Mouse (Mus musculus): ENCODE results near the gene Lrrc42.

The Lrrc42 gene

GRCm38 (mm10) chr4:107253125-107254091 lies at the start of gene Lrrc42, which contains the start of gene Hspb11:
Gene Lrrc42 (minus strand): TSS chr4:107253532.
Gene Hspb11 (plus strand): TSS chr4:107253593.
- DNase-seq (ENCODE audit: low spot score in 2 of 2): peak; percentile 88 to 90

GRCm38 (mm10) chr4:107302832-107303231 lies 49.5 kb upstream of the Lrrc42 start:
- no peak for DNase-seq (ENCODE audit: low spot score in 2 of 2)

DNA sequence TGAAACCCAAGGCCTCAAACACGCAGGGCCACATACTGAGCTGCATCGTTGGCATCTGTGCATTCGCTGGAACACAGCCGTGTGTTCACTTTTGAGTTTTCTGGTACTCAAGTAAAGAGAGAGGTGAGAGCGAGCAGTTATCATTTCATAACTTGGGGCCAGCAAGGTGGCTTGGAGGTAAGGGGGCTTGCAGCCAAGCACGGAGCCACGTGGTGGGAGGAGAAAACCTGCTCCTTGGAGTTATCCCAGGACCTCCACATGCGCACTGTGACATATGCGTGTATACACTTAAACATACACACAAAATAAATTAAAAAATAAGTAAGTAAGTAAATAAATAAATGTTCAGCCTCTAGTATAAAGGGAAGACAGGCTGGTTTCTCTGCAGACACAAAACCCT lies 48.9 kb upstream of the Lrrc42 start:
- no peak for DNase-seq (ENCODE audit: low spot score in 2 of 2)

DNA sequence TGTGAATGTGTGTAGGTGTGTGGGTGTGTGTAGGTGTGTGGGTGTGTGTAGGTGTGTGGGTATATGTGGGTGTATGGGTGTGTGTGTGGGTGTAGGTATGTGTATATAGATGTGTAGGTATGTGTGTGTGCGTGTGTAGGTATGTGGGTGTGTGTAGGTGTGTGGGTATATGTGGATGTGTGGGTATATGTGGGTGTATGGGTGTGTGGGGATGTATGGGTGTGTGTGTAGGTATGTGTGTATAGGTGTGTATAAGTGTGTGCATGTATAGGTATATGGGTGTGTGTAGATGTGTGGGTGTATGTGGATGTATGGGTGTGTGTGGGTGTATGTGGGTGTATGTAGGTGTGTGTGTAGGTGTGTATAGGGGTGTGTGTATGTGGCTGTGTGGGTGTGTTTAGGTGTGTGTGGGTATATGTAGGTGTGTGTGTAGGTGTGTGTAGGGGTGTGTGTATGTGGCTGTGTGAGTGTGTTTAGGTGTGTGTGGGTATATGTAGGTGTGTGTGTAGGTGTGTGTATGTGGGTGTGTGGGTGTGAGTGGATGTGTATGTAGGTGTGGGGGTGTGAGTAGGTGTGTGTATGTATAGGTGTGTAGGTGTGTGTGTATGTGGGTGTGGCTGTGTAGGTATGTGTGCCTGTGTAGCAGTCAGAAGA lies 47.7 kb upstream of the Lrrc42 start:
- DNase-seq (ENCODE audit: low spot score in 2 of 2): no peak

DNA sequence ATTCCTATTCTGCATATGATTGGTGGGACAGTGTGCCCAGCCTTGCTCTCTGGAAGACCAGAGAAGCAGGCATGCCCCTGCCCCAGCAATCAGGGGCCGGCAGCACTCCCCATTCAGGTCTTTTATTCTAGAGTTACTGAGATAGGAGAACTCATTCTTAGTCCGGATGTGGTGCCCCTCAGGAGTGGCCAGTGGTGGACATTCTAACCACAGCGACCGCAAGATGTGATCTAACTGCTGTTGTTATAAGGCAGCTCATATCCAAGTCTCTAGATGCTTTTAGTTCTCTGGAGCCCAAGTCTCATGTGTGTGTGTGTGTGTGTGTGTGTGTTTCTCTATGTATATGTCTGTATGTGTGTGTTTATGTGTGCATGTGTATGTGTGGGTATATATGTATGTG lies 47.0 kb upstream of the Lrrc42 start:
- no peak for DNase-seq (ENCODE audit: low spot score in 2 of 2)

- no peak for DNase-seq (ENCODE audit: low spot score in 2 of 2)
These were observed 46.5 kb upstream of the Lrrc42 start for GRCm38 (mm10) chr4:107299779-107300340.

DNA sequence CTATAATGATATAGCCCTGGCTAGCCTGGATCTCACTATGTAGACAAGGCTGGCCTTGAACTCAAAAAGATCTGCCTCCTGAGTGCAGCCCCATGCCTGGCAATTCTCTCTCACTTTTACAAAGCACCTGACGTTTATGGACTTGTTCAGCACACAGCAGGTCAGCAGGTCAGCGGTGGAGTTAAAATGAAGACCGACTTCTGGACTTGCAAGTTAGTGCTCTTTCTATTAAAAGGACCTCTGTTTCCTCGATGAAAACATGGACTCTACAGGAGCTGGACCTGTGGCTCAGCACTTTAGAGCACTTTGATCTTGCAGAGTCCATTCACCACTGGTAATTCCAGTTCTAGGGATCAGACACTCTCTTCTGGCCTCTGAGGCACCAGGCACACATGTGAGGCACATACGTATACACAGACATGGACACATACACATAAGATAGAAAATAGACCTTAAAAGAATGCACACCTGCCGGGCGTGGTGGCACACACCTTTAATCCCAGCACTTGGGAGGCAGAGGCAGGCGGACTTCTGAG lies 44.8 kb upstream of the Lrrc42 start:
- no peak for DNase-seq (ENCODE audit: low spot score in 2 of 2)

DNA sequence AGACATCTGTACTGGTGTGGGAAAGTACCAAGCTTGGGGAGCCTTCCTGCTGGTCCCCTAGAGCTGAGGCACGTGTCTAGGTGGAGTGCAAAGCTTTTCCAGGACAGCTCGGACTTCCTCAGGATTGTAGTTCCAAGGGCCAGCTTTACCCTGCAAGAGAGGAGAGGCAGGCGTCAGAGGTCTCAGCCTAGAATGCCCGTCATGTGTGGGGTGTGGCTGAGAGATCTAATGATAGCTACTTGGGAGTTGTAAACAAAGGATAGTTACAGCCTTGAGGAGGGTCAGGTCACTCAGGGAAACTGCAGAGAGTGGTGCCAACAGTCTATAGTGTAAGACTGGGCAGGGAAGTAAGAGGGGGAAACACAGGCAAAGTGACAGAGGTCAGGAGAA lies 38.9 kb upstream of the Lrrc42 start:
- DNase-seq (ENCODE audit: low spot score in 2 of 2): no peak

- DNase-seq (ENCODE audit: low spot score in 2 of 2): peak in 1 of 2 experiments; percentile 16
These were observed 38.4 kb upstream of the Lrrc42 start for GRCm38 (mm10) chr4:107291611-107292272.

GRCm38 (mm10) chr4:107287517-107287916 lies 34.2 kb upstream of the Lrrc42 start:
- no peak for DNase-seq (ENCODE audit: low spot score in 2 of 2)

GRCm38 (mm10) chr4:107286386-107286785 lies 33.1 kb upstream of the Lrrc42 start:
- no peak for DNase-seq (ENCODE audit: low spot score in 2 of 2)

GRCm38 (mm10) chr4:107285446-107286200 lies 32.3 kb upstream of the Lrrc42 start:
- no peak for DNase-seq (ENCODE audit: low spot score in 2 of 2)

- no peak for DNase-seq (ENCODE audit: low spot score in 2 of 2)
These were observed 27.6 kb upstream of the Lrrc42 start for GRCm38 (mm10) chr4:107280843-107281475.

- DNase-seq (ENCODE audit: low spot score in 2 of 2): no peak
These were observed 24.9 kb upstream of the Lrrc42 start for GRCm38 (mm10) chr4:107278188-107278707.

DNA sequence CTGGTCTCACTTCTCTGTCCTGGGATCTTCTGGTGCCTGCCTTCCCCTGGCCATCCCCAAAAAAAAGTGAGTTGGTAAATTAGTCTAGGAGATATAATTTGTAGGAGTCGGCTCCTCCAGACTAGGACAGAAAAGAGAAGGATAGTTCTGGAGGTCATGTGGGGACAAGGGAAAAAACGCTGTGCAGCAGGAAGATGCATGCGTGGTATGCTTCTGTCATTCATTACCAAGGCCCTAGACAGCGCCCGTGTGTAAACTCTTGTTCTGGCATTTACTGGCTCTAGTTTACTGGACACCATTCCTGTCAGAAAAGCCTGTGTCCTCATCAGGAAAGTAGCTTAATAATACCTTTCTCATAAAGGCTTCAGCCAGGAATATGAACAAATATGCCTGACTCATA lies 21.2 kb upstream of the Lrrc42 start:
- no peak for DNase-seq (ENCODE audit: low spot score in 2 of 2)

DNA sequence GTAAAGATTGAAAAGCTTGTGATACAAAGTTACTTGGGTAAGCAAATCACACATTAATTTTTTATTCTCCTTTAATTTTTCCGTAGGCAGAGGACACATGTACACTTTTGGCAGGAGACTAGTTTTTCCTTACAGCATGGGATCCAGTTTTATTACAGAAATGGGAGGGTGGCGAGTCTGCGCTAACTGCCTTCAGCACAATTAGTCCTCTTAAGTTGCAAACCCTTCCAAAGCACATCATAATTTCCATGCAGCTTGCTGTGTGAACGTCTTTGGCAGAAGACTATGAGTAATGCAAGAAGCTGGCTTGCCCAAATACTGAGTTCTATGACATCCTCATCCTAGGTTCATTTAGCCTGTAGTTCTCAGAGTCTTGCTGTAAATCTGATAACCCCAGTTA lies 20.4 kb upstream of the Lrrc42 start:
- no peak for DNase-seq (ENCODE audit: low spot score in 2 of 2)

DNA sequence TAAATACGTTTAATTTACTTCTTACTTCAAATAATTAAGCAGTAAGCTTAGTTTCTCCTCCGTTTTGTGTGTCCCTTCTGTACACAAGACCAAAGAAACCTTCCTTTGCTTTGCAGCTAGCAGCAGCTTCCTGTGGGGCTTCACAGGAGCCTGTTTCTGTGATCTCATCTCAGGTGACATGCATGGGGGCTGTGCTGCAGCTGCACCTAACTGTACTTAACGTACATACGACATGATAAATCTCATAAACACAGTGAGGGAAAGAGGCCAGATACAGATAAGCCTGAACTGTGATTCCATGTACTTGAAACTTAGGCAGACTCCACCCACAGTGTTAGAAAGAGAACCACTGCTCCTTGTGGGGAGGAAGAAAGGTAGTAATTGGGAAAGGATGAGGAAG lies 6.7 kb upstream of the Lrrc42 start:
- DNase-seq (ENCODE audit: low spot score in 2 of 2): no peak

GRCm38 (mm10) chr4:107254414-107254813 lies 1.1 kb upstream of the Lrrc42 start:
- DNase-seq (ENCODE audit: low spot score in 2 of 2): no peak

GRCm38 (mm10) chr4:107252522-107252921 lies 810 bp downstream of the Lrrc42 start:
- no peak for DNase-seq (ENCODE audit: low spot score in 2 of 2)

GRCm38 (mm10) chr4:107250494-107250893 lies 2.8 kb downstream of the Lrrc42 start:
- DNase-seq (ENCODE audit: low spot score in 2 of 2): peak in 1 of 2 experiments; percentile 63

All from left cerebral cortex, adult 9 months (tissue).